Comparison of ENCODE assay signal across 8 mouse cellular contexts in genomic region chr10:57463298-57463697, GRCm38 (mm10). TPM values are rescaled to one million over a fixed set of nuclear protein-coding genes. Genes with fewer than 3 reads are reported as not detected.
A peak's percentile ranks its signal among the peaks of the same experiment; 100 is the strongest.
DNase-seq lines count a peak whose midpoint lies in the region; ATAC-seq and TF ChIP-seq lines count a peak whose summit lies in the region.
"Not testable (repeated sequence)": the region's sequence is repeated elsewhere in the genome, so short reads cannot be mapped to it uniquely, and the experiment has no call there.

No protein-coding gene starts in this region.

- H3K4me1 ChIP-seq in CH12.LX (ENCODE audit: control insufficient read depth in 1 of 2, insufficient read depth in 2 of 2); intestine, postnatal 0 days (replicated peaks; ENCODE audit: control insufficient read depth, insufficient read depth, low read length); liver, embryonic 13.5 days (replicated peaks); testis, adult 2 months (ENCODE audit: control insufficient read depth, insufficient read depth, low read length): not testable (repeated sequence)

- H3K27me3 ChIP-seq in CH12.LX (replicated peaks); intestine, postnatal 0 days (replicated peaks; ENCODE audit: control insufficient read depth, insufficient read depth, low read length); liver, embryonic 13.5 days; testis, adult 2 months (ENCODE audit: control insufficient read depth, insufficient read depth, low read length): not testable (repeated sequence)

- H3K79me2 ChIP-seq in CH12.LX (replicated peaks; ENCODE audit: control insufficient read depth, extremely low read depth, insufficient read depth, poor library complexity, severe bottlenecking): not testable (repeated sequence)

- in situ Hi-C loops in CH12.LX (cut with MboI; ENCODE audit: low pct_ligation_motif_present, low pct_unique_long_range_greater_than_20kb, low sequenced_read_pairs): loop anchor here (25.0 kb wide), 1 partner anchor 274 kb away; no protein-coding TSS in a partner anchor

- not testable (repeated sequence) for H3K4me3 ChIP-seq in CH12.LX (replicated peaks in 1 of 3; ENCODE audit: low read depth in 2 of 3, low read length in 2 of 3, poor library complexity in 1 of 3); gastrocnemius, adult 2 months; intestine, postnatal 0 days (ENCODE audit: low read depth, low read length); liver, embryonic 13.5 days (replicated peaks); testis, adult 2 months (ENCODE audit: control insufficient read depth, low read depth, low read length)

- 23% methylated on average over 9 of the region's 10 CpGs for WGBS in intestine, postnatal 0 days
- WGBS in liver, embryonic 13.5 days (ENCODE audit: insufficient replicate concordance): 20% methylated on average over 10 of the region's 10 CpGs

- intact Hi-C loops in gastrocnemius, adult 2 months (cut with DNase I): loop anchor here (10.0 kb wide), 2 partner anchors 122 to 332 kb away; partner anchors contain the start of gene Smpdl3a

- H3K9me3 ChIP-seq in CH12.LX (replicated peaks; ENCODE audit: low read length); intestine, postnatal 0 days (ENCODE audit: control insufficient read depth); liver, embryonic 13.5 days (replicated peaks): not testable (repeated sequence)

- H3K4me2 ChIP-seq in CH12.LX (ENCODE audit: insufficient read depth, low read depth, poor library complexity, severe bottlenecking): peak overlapping the region; percentile 21; the same call in 1 of the 2 replicates
- H3K4me2 ChIP-seq in intestine, postnatal 0 days (replicated peaks; ENCODE audit: low read depth); liver, embryonic 13.5 days: not testable (repeated sequence)

- peak; percentile 69 for TF ChIP-seq EP300 in CH12.LX (IDR thresholded peaks at IDR 0.05; ENCODE audit: low read length)

- not testable (repeated sequence) for TF ChIP-seq POLR2A in CH12.LX (IDR thresholded peaks at IDR 0.05; ENCODE audit: low read depth, low read length); testis, adult 2 months (IDR thresholded peaks at IDR 0.05; ENCODE audit: control insufficient read depth, low read depth, low read length)

- ATAC-seq in common myeloid progenitor, adult 5-6 weeks (replicated peaks; ENCODE audit: low read depth, poor library complexity, severe bottlenecking): peak; percentile 100
- ATAC-seq in intestine, postnatal 0 days; liver, embryonic 13.5 days (ENCODE audit: low read depth): not testable (repeated sequence)
- peak; percentile 94 for ATAC-seq in monocyte, adult 5-6 weeks (replicated peaks; ENCODE audit: insufficient number of reproducible peaks, low FRiP score, low TSS enrichment, poor library complexity, severe bottlenecking)

- H3K9ac ChIP-seq in CH12.LX (ENCODE audit: insufficient read depth, low read depth); intestine, postnatal 0 days (ENCODE audit: low read depth, low read length); liver, embryonic 13.5 days: not testable (repeated sequence)

- TF ChIP-seq CTCF in CH12.LX (conservative IDR thresholded peaks at IDR 0.05 in 1 of 2, IDR thresholded peaks at IDR 0.05 in 1 of 2; ENCODE audit: low read depth in 2 of 2, low read length in 2 of 2): peak; percentile 74 to 89
- TF ChIP-seq CTCF in gastrocnemius, adult 2 months (IDR thresholded peaks at IDR 0.05): peak; percentile 88
- peak; percentile 82 for TF ChIP-seq CTCF in intestine, postnatal 0 days (IDR thresholded peaks at IDR 0.05; ENCODE audit: low read depth)
- TF ChIP-seq CTCF in testis, adult 2 months (IDR thresholded peaks at IDR 0.05; ENCODE audit: control insufficient read depth, insufficient read depth, insufficient replicate concordance, low read depth, low read length): peak; percentile 39; the same call in 1 of the 2 replicates

- peak; percentile 85 for TF ChIP-seq RAD21 in CH12.LX (IDR thresholded peaks at IDR 0.05; ENCODE audit: low read depth, low read length)

- DNase-seq in CH12.LX (ENCODE audit: extremely low read depth): peak; percentile 87
- peak; percentile 56 for DNase-seq in adrenal gland, postnatal 10 days
- DNase-seq in gastrocnemius, adult 2 months: not testable (repeated sequence)
- DNase-seq in liver, embryonic 13.5 days: peak; percentile 10

- not testable (repeated sequence) for H3K27ac ChIP-seq in CH12.LX (ENCODE audit: insufficient read depth, low read depth); gastrocnemius, adult 2 months; intestine, postnatal 0 days (ENCODE audit: low read depth, low read length); liver, embryonic 13.5 days; testis, adult 2 months (ENCODE audit: control insufficient read depth, insufficient read depth, low read depth, low read length)

- H3K36me3 ChIP-seq in CH12.LX (replicated peaks in 1 of 2; ENCODE audit: control insufficient read depth in 1 of 2, insufficient read depth in 1 of 2, low read length in 1 of 2); intestine, postnatal 0 days (ENCODE audit: control insufficient read depth, insufficient read depth); liver, embryonic 13.5 days; testis, adult 2 months (ENCODE audit: control insufficient read depth, insufficient read depth, low read length): not testable (repeated sequence)

- dilution Hi-C loops in CH12.LX (cut with MboI; ENCODE audit: extremely low pct_ligation_motif_present, extremely low pct_unique_long_range_greater_than_20kb, low sequenced_read_pairs): not testable (repeated sequence)

TF ChIP-seq in CH12.LX, 34 proteins besides CTCF, POLR2A, EP300 and RAD21:
- TF ChIP-seq IRF4 (IDR thresholded peaks at IDR 0.05; ENCODE audit: low read depth, low read length): peak; percentile 94
- peak; percentile 66 for TF ChIP-seq SMC3 (IDR thresholded peaks at IDR 0.05; ENCODE audit: low read depth, low read length)
- TF ChIP-seq SIN3A (IDR thresholded peaks at IDR 0.05; ENCODE audit: low read length): 0 out of 2 replicates have a peak, but pooled peaks have one; percentile 36
- TF ChIP-seq MYC (IDR thresholded peaks at IDR 0.05; ENCODE audit: low read depth, low read length): 0 out of 2 replicates have a peak, but pooled peaks have one; percentile 46

RNA-seq across cellular contexts. Expression of gene Hsf2, which starts 22.9 kb away (rescaled TPM):
- 7.2 and 7.4 TPM in 2 replicates for total RNA-seq in CH12.LX (2012; rRNA removed)
- 11.9 and 13.3 TPM in 2 replicates for total RNA-seq in CH12.LX (2014; rRNA removed)
- polyA plus RNA-seq in CH12.LX (2012; ENCODE audit: insufficient read length, low read depth): 7.5 and 8.4 TPM in 2 replicates
- total RNA-seq in adrenal gland, postnatal 10 days (2021): 10 to 100 TPM; 17.3 to 21.9 TPM
- 19.1 and 20.7 TPM in 2 replicates for total RNA-seq in common myeloid progenitor, adult 5-6 weeks (2017)
- 10 to 100 TPM; 22.6 to 22.8 TPM for total RNA-seq in gastrocnemius, adult 2 months (2021)
- polyA plus RNA-seq in intestine, postnatal 0 days (2015; fragmentation: Nextera tagmentation; extraction: Ambion mirVana): 9.6 and 10.6 TPM in 2 replicates
- polyA plus RNA-seq in liver, embryonic 13.5 days (2015; fragmentation: Nextera tagmentation; extraction: Ambion mirVana): 9.4 and 12.2 TPM in 2 replicates
- total RNA-seq in monocyte, adult 5-6 weeks (2017): 39.7 to 42.5 TPM (median 39.8 TPM) in 3 replicates
- polyA plus RNA-seq in testis, adult 2 months (2012; rRNA removed): 14.3 and 16.4 TPM in 2 replicates
